Mouse (Mus musculus) bone marrow, adult 2 months (tissue): ENCODE results near the gene Itgb2l. TPM values are rescaled to one million over a fixed set of nuclear protein-coding genes. Genes with fewer than 3 reads are reported as not detected.

Source experiments
- H3K27ac ChIP-seq: fragments of 200-500 bp; 2 replicates; pipeline ENCODE4 v1.5.1; 2012; ENCODE audit warnings: low read depth, mild to moderate bottlenecking, control low read depth, inconsistent platforms, low read length; ENCODE audit not compliant: control insufficient read depth, poor library complexity, insufficient read depth
- H3K4me1 ChIP-seq: fragments of 200-500 bp; 2 replicates; pipeline ENCODE4 v1.6.1; 2011; ENCODE audit warnings: low read length; ENCODE audit not compliant: control insufficient read depth, insufficient read depth
- H3K4me3 ChIP-seq: fragments of 200-500 bp; replicated peaks from 2 replicates; pipeline ENCODE3; 2011; ENCODE audit warnings: mild to moderate bottlenecking, low read depth, low read length, control low read depth; ENCODE audit not compliant: control insufficient read depth
- CTCF ChIP-seq: fragments of 200-500 bp; IDR thresholded peaks from 2 replicates; pipeline ENCODE4 v1.5.1; 2011; ENCODE audit warnings: low read length, control low read depth; ENCODE audit not compliant: control insufficient read depth, insufficient read depth
- POLR2A ChIP-seq: fragments of 200-500 bp; IDR thresholded peaks from 2 replicates; pipeline ENCODE4 v1.6.1; 2011; ENCODE audit warnings: low read depth, mild to moderate bottlenecking, control low read depth, low read length, borderline replicate concordance; ENCODE audit not compliant: control insufficient read depth
- WGBS: fragments of 180-500 bp; shearing (Covaris S2); methylation state at CpG from one replicate; pipeline ENCODE4 v1.1.7; 2018; 5-methylcytosine and 5-hydroxymethylcytosine counted together
- polyA plus RNA-seq: library from polyadenylated mRNA; stranded (reverse); fragments of >200 nt; gene quantifications from 2 replicates; pipeline ENCODE4 v1.2.4, GENCODE M21; 2011; ENCODE audit warnings: low replicate concordance; ENCODE audit not compliant: missing spikeins, insufficient read depth, insufficient read length

The Itgb2l gene
- 17.7 and 48.7 TPM in 2 replicates for polyA plus RNA-seq

- H3K4me3 ChIP-seq: peak within 1 kb of the TSS; percentile 71
- peaks cover 1% of the 10 kb centered on the region; the same call in 1 of the 2 replicates for H3K4me1 ChIP-seq
- H3K27ac ChIP-seq: peak within 1 kb of the TSS; percentile 73
- 7% methylated on average over 2 of the region's 2 CpGs for WGBS
- TF ChIP-seq POLR2A (no peak), CTCF (no peak)
Observed at GRCm38 (mm10) chr16:96443468-96443867, at the start of gene Itgb2l. Gene Itgb2l, minus strand, starts transcription at chr16:96443619.

DNA sequence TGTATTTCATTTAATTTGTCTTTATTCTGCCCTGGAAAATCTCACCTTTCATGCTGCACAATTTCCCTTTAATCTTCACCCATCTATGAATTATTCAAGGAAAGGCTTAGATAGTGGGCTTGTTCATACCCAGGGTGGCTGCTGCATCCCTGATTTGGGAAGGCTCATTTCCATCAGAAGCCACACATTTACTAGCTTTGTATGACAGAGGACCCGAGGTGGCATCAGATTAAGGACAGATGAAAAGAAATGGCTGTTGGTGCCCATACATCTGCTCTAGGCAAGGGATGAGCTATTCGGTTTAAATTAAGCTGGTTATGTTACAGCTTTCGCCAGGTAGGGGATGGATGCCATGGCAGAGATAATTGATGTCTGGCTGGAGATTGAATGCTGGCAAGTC, 48.1 kb upstream of the Itgb2l start:
- no peak for TF ChIP-seq CTCF
- Histone ChIP-seq H3K4me3 (no peak overlapping the region), H3K4me1 (no peaks in the 10 kb centered on the region), H3K27ac (no peak overlapping the region)
- 63% methylated on average over 3 of the region's 3 CpGs for WGBS

GRCm38 (mm10) chr16:96488038-96488437, 44.6 kb upstream of the Itgb2l start:
- Histone ChIP-seq H3K4me1 (no peaks in the 10 kb centered on the region), H3K27ac (no peak overlapping the region), H3K4me3 (no peak overlapping the region)
- WGBS: 84% methylated on average over 5 of the region's 5 CpGs
- TF ChIP-seq CTCF (no peak), POLR2A (no peak)

- no peaks in the 10 kb centered on the region for H3K4me1 ChIP-seq
- 74% methylated on average over 11 of the region's 11 CpGs for WGBS
- H3K27ac ChIP-seq: no peak overlapping the region
- H3K4me3 ChIP-seq: no peak overlapping the region
- TF ChIP-seq CTCF (no peak), POLR2A (no peak)
Observed at GRCm38 (mm10) chr16:96487007-96487684, 43.7 kb upstream of the Itgb2l start.

DNA sequence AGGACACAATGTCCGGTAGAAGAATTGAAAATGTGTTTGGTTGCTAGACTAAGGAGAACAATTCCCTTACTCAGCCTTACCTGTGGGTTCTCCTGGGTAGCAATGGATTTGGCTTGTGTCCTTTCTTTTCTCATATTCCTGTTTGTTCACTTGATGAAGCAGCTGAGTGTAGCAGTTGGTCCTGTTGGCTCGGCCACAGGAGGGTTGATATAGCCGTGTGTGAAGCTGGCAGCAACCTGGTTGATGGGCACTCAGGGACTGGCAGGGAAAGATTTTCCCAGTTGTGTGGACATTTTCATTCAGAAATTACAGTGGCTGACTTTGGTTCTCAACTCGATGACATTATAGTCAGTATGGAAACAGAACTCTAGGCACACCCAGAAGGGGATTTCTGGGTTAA, 38.4 kb upstream of the Itgb2l start:
- WGBS: 76% methylated on average over 4 of the region's 4 CpGs
- TF ChIP-seq CTCF (no peak), POLR2A (no peak)
- H3K4me3 ChIP-seq: no peak overlapping the region
- no peaks in the 10 kb centered on the region for H3K4me1 ChIP-seq
- H3K27ac ChIP-seq: no peak overlapping the region

DNA sequence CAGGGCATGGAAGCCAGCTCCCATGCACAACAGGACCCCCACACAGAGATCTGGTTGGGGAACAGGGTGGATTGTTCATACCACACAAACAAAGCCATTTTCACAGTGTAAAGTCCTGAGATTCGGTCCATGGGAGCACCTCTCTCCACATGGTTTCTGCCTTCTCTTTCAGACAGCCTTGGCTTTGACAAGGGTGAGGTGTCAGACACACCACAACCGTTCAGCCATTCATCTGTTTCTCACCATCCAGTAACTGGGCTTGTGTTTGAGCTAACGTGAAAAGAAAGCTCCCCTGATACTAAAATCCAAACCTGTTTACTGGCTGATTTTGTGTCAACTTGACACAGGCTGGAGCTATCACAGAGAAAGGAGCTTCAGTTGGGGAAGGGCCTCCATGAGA, 30.8 kb upstream of the Itgb2l start:
- Histone ChIP-seq H3K4me3 (no peak overlapping the region), H3K27ac (no peak overlapping the region), H3K4me1 (no peaks in the 10 kb centered on the region; the same call in 1 of the 2 replicates)
- 71% methylated on average over 3 of the region's 3 CpGs for WGBS
- TF ChIP-seq POLR2A (no peak), CTCF (no peak)

DNA sequence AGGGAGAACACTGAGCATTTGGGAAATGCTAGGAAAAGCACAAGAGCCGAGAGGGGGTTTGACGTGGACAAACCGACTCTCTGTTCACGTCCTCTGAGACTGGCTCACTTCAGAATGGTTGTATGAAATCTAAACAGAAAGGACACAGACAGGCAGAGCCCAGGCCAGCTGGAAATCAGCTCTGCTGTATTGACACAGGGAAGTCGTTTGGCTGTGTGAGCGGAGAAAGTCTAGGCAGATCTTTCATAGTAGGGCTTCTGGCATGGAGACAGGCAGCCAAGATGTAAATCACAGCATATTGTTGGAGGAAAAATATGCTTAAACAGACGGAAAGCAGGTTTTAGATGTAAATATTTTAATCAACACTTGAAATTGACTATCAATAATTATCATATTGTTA, 29.4 kb upstream of the Itgb2l start:
- Histone ChIP-seq H3K4me1 (no peaks in the 10 kb centered on the region; the same call in 1 of the 2 replicates), H3K27ac (no peak overlapping the region), H3K4me3 (no peak overlapping the region)
- TF ChIP-seq POLR2A (no peak), CTCF (no peak)
- WGBS: 68% methylated on average over 7 of the region's 7 CpGs

DNA sequence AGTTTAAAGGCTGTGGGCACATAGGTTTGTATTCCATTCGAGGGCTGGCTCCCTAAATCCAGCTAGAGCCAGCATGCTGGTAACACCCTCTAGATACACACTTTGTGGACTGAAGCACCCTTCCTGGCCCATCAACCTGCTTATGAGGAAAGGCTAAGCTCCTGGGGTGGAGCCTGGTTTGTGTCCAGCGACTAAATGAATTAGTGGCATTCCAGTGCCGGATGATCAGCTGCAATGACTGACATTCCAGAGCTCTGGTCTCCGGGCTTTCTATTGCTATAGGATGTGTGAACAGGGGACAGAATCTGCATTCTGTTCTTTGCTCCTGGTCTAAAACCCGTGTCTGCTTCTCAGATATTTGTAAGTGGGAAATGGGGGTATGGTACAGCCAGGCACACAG, 28.9 kb upstream of the Itgb2l start:
- WGBS: 52% methylated on average over 5 of the region's 5 CpGs
- TF ChIP-seq CTCF: no peak
- no peak for TF ChIP-seq POLR2A

GRCm38 (mm10) chr16:96469640-96470039, 26.2 kb upstream of the Itgb2l start:
- H3K4me1 ChIP-seq: no peaks in the 10 kb centered on the region
- H3K27ac ChIP-seq: no peak overlapping the region
- peak; percentile 72 for TF ChIP-seq CTCF
- no peak for TF ChIP-seq POLR2A
- no peak overlapping the region for H3K4me3 ChIP-seq
- WGBS: 9% methylated on average over 4 of the region's 4 CpGs

More for the DNA sequence above, 28.9 kb upstream of the Itgb2l start:
- H3K27ac ChIP-seq: no peak overlapping the region
- H3K4me3 ChIP-seq: no peak overlapping the region
- no peaks in the 10 kb centered on the region; the same call in 1 of the 2 replicates for H3K4me1 ChIP-seq

- no peak for TF ChIP-seq POLR2A
- TF ChIP-seq CTCF: no peak
- Histone ChIP-seq H3K27ac (no peak overlapping the region), H3K4me1 (no peaks in the 10 kb centered on the region), H3K4me3 (no peak overlapping the region)
- WGBS: 70% methylated on average over 4 of the region's 4 CpGs
Observed at GRCm38 (mm10) chr16:96468698-96469097, 25.3 kb upstream of the Itgb2l start.
